Mouse (Mus musculus) midbrain, embryonic 11.5 days (tissue): ENCODE measurements around the gene Scd3. TPM values are rescaled to one million over a fixed set of nuclear protein-coding genes. Genes with fewer than 3 reads are reported as not detected.
"Not testable (repeated sequence)": the region's sequence is repeated elsewhere in the genome, so short reads cannot be mapped to it uniquely, and the experiment has no call there.

Experiments
- ATAC-seq: fragments of 200-750 bp; cut with Nextera tagmentation; 2 replicates; pipeline ENCODE4 v1.8.0; 2017; ENCODE audit warnings: moderate TSS enrichment, moderate library complexity; ENCODE audit not compliant: low FRiP score
- DNase-seq: peaks from one replicate; pipeline ENCODE4 v3.0.0; 2015; ENCODE audit warnings: low spot score; ENCODE audit errors: missing footprints
- H3K27ac ChIP-seq: fragments of 300-500 bp; sonication (generic); 2 replicates; pipeline ENCODE4 v1.5.1; 2014; ENCODE audit warnings: low read depth, low read length
- H3K27me3 ChIP-seq: fragments of 300-500 bp; sonication (generic); 2 replicates; pipeline ENCODE4 v1.6.1; 2014; ENCODE audit warnings: mild to moderate bottlenecking, low read length, moderate library complexity, mixed read lengths; ENCODE audit not compliant: control insufficient read depth, insufficient read depth
- H3K36me3 ChIP-seq: fragments of 300-500 bp; sonication (generic); 2 replicates; pipeline ENCODE4 v1.6.1; 2014; ENCODE audit warnings: mild to moderate bottlenecking, low read length, moderate library complexity, mixed read lengths; ENCODE audit not compliant: control insufficient read depth, insufficient read depth
- H3K4me1 ChIP-seq: fragments of 300-500 bp; sonication (generic); 2 replicates; pipeline ENCODE4 v1.6.1; 2014; ENCODE audit warnings: low read length; ENCODE audit not compliant: control insufficient read depth, insufficient read depth
- H3K4me2 ChIP-seq: fragments of 300-500 bp; sonication (generic); 2 replicates; pipeline ENCODE4 v1.6.1; 2014; ENCODE audit warnings: mild to moderate bottlenecking, moderate library complexity
- H3K4me3 ChIP-seq: fragments of 300-500 bp; sonication (generic); 2 replicates; pipeline ENCODE4 v1.5.1; 2014; ENCODE audit warnings: low read depth, low read length
- H3K9ac ChIP-seq: fragments of 300-500 bp; sonication (generic); 2 replicates; pipeline ENCODE4 v1.6.1; 2014; ENCODE audit warnings: low read length
- H3K9me3 ChIP-seq: fragments of 300-500 bp; sonication (generic); 2 replicates; pipeline ENCODE4 v1.6.1; 2016; ENCODE audit warnings: low read length; ENCODE audit not compliant: control insufficient read depth
- WGBS: fragments of 180-500 bp; shearing (Covaris S2); extraction: QIAGEN DNeasy Blood & Tissue Kit; methylation state at CpG from one replicate; pipeline ENCODE4 v1.1.7; 2014; 5-methylcytosine and 5-hydroxymethylcytosine counted together
- polyA plus RNA-seq: library from polyadenylated mRNA; unstranded; fragments of >200 nt; fragmentation: Nextera tagmentation; extraction: Ambion mirVana; gene quantifications from 2 replicates; pipeline ENCODE4 v1.2.1, GENCODE M21; 2014

Gene Scd3
- polyA plus RNA-seq, 1 experiment from 2014 or later = 0.22 TPM

DNA sequence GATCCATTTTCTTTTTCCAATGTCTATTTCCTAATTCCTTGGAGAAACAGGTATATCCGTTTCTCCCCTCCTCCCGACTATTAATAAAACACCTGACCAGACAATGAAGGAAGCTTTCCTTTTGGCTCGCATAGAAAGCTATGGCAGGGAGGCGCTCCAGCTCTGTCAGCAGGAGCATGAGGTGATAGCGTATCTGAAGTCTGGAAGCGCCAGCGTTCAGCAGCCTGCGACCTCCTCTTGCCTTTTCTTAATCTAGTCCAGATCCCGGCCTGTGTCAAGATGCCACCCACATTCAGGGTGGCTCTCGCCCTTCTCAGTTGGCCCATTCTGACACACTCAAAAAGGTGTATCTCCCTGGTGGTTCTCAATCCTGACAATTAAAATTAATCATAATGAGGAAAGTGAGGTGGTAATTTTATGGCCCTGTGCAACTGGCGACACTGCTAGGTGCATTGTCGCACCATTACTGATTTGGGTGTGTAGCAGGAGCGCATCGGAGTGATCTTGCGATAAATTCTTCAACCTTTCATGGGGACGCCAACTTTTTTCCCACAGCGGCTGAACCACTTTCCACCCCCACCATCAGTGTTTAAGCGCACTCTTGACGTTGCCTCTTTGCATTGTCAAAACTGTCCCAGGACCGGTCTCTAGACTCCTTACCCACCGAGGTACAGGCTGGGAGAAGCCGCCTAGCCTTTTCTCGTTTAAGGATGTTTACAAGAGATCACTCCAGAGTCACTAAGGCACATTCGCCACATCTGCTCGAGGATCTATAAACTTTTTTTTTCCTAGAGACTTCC, 44.4 kb downstream of the Scd3 start:
- DNase-seq (peak; percentile 90), ATAC-seq (no peak; the same call in 1 of the 2 replicates)
- Histone ChIP-seq H3K27ac (peak overlapping the region; percentile 87), H3K4me3 (peak overlapping the region; percentile 42), H3K36me3 (no peaks in the 10 kb centered on the region), H3K9ac (peak overlapping the region; percentile 73), H3K4me1 (peaks cover 18% of the 10 kb centered on the region), H3K27me3 (no peaks in the 10 kb centered on the region), H3K9me3 (no peaks in the 10 kb centered on the region), H3K4me2 (peak overlapping the region; percentile 78)
- 3% methylated on average over 25 of the region's 25 CpGs for WGBS

DNA sequence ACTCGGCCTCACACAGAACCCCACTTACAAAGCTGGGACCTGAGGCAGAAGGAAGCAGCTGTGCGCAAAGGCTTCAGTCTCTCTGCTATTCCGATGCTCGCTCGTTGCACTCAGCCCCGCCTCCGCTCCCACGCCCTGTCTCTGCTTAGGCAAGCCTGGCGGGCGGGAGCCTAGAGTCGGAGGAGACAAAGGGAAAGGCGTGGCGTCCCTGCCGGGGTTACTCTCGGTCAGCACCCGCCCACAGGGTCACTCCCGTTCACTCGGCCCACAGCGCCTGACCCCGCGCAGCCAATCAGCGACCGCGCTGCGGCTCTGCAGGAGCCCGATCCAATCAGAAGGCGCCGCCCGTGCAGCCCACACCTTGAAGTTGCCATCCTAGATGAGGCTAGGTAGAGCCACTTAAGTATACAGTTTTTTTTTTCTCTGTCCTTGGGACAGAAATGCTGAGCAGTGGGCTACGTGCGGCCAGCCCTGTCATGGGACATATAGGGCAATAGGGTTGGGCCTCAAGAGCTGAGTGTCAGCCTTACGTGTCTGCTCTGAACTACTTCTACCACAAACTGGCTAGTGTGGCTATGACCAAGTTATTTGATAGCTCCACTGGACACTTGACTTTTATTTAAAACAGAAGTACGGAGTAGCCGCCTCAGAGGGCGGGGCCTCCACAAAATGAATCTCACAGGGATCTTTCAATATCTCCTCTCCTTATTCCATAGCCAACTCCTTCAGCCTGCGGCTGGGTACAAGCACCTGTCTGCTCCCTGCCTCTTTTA, 45.2 kb downstream of the Scd3 start:
- H3K9me3 ChIP-seq = no peaks in the 10 kb centered on the region
- no peaks in the 10 kb centered on the region for H3K36me3 ChIP-seq
- H3K4me3 ChIP-seq = peak overlapping the region; percentile 42
- peak overlapping the region; percentile 87 for H3K27ac ChIP-seq
- H3K27me3 ChIP-seq = no peaks in the 10 kb centered on the region
- peak overlapping the region; percentile 78 for H3K4me2 ChIP-seq
- peaks cover 18% of the 10 kb centered on the region for H3K4me1 ChIP-seq
- ATAC-seq (peak; percentile 99), DNase-seq (peak; percentile 99)
- 4% methylated on average over 36 of the region's 36 CpGs for WGBS
- peak overlapping the region; percentile 73 for H3K9ac ChIP-seq

DNA sequence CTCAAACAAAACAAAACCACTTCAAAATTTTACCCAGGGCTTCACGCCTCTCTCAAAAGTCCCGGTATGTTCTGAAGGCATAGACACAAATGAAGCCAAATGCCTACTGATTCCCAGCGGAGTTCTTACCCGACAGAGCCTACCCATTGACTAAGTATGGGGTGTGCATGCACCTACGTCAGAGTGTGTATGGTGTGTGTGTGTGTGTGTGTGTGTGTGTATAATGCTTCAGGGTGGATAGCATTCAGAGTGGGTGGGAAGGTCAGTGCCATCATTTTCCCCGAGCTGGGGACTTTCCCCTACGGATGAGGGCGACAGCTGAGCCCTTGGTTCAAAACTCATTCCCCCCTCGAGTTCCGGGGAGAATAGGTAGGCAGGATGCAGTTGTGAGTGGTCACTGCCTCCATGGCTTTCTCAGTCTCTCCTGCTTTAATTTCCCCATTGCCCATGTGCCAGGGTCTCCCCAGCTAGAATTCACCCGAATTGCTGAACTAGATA, 45.8 kb downstream of the Scd3 start:
- 80% methylated on average over 11 of the region's 11 CpGs for WGBS

DNA sequence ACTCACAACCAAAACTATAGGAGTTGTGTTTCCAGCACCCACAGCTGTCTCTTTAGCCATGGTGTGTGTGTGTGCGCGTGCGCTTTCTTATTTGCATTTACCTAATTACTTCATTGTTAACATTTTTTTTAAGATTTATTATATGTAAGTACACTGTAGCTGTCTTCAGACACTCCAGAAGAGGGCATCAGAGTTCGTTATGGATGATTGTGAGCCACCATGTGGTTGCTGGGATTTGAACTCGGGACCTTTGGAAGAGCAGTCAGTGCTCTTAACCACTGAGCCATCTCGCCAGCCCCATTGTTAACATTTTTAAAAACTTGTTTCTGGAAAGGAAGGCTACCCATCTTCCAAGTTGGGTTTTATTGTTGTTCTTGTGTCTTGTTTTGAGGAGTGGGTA, 48.1 kb downstream of the Scd3 start:
- H3K4me3 ChIP-seq, H3K9ac ChIP-seq, H3K27me3 ChIP-seq, H3K36me3 ChIP-seq, H3K27ac ChIP-seq, ATAC-seq, H3K4me2 ChIP-seq, H3K9me3 ChIP-seq, DNase-seq: not testable (repeated sequence)
- WGBS = 93% methylated on average over 6 of the region's 6 CpGs
- peaks cover 16% of the 10 kb centered on the region for H3K4me1 ChIP-seq

More for the DNA sequence above, 45.8 kb downstream of the Scd3 start:
- Histone ChIP-seq H3K27ac (peak overlapping the region; percentile 40), H3K4me3 (no peak overlapping the region), H3K9ac (0 out of 2 replicates have a peak overlapping the region, but pooled peaks have one; percentile 35), H3K4me2 (peak overlapping the region; percentile 78), H3K36me3 (no peaks in the 10 kb centered on the region), H3K27me3 (no peaks in the 10 kb centered on the region), H3K4me1 (peaks cover 18% of the 10 kb centered on the region), H3K9me3 (no peaks in the 10 kb centered on the region)
- ATAC-seq = no peak
- peak; percentile 85 for DNase-seq

DNA sequence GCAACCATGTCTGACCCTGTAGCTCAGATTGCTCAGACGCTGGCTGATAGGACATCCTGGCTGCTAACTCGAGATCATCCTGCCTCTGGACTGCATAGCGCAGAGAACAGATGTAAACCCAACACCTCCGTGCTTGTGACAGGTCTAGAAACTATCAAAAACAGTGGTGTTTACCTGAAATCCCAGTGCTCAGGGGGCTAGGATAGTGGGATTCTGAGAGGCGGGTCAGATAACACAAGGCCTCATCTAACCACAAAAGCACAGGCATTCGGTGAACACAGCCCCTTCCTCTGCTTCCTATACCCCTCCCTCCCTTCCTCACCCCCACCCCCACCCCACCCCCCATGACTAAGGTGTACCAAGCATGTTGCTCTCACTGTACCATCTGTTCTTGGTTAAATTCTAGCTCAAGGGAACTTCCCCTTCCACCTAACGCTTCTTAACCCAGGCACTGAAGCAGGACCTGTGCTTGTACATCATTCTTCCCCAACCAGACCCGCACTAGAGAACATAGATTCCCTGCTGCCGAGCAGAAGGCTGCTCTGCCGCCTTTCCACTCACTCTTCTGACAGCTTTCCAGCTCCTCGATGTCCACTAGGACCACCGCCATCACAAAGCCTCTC, 49.0 kb downstream of the Scd3 start:
- H3K9ac ChIP-seq = no peak overlapping the region
- no peak overlapping the region for H3K4me3 ChIP-seq
- WGBS = 72% methylated on average over 12 of the region's 12 CpGs
- DNase-seq (no peak), ATAC-seq (no peak)
- no peaks in the 10 kb centered on the region for H3K9me3 ChIP-seq
- no peaks in the 10 kb centered on the region for H3K27me3 ChIP-seq
- no peak overlapping the region for H3K27ac ChIP-seq
- peaks cover 11% of the 10 kb centered on the region for H3K4me1 ChIP-seq
- H3K36me3 ChIP-seq = no peaks in the 10 kb centered on the region
- no peak overlapping the region for H3K4me2 ChIP-seq

DNA sequence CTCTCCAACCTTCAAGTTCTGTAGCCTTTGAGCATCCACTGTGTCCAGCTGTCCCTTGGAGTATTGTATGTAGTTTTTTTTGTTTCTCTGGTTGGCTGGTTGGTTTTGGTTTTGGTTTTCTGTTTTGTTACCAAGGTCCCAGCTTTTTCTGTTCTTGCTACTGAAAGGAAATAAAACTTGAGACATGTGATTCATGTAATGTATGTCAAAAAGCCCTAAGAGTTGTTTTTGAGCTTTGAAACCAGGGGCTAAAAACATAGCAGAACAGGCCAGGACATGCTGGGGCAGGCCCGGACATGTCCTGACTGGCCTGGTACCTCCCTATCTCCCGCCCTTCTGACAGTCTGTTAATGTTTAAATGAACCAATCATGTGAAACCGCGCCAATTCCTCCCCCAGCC, 51.0 kb downstream of the Scd3 start:
- H3K4me1 ChIP-seq, H3K4me3 ChIP-seq, H3K27ac ChIP-seq, ATAC-seq, H3K9ac ChIP-seq, H3K9me3 ChIP-seq, H3K27me3 ChIP-seq, DNase-seq, H3K36me3 ChIP-seq, H3K4me2 ChIP-seq: not testable (repeated sequence)
- WGBS = 94% methylated on average over 4 of the region's 4 CpGs

DNA sequence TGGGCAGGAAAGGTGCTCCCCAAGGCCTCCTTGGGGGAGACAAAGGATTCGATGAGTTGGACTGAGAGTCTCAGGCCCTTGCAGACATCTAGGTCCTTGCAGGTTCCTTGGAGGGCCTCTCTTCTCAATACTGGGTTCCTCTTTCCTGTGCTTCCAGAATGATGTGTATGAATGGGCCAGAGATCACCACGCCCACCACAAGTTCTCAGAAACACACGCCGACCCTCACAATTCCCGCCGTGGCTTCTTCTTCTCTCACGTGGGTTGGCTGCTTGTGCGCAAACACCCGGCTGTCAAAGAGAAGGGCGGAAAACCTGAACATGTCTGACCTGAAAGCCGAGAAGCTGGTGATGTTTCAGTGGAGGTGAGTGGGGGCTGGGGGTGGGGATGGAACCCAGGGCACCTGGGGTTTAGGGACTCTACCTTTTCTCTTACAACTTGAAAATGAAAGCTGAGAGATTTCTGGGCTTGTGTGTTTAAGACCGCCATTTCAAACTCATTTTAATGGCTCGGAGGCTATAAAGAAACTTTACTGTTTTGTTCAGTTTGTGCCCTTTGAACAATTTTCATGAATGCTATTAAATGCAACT, 54.4 kb downstream of the Scd3 start:
- no peak overlapping the region for H3K27ac ChIP-seq
- no peak overlapping the region for H3K9ac ChIP-seq
- H3K36me3 ChIP-seq = no peaks in the 10 kb centered on the region
- 90% methylated on average over 8 of the region's 13 CpGs for WGBS
- no peak overlapping the region for H3K4me3 ChIP-seq
- H3K4me2 ChIP-seq = no peak overlapping the region
- no peaks in the 10 kb centered on the region for H3K9me3 ChIP-seq
- DNase-seq (no peak), ATAC-seq (no peak)
- no peaks in the 10 kb centered on the region for H3K27me3 ChIP-seq
- no peaks in the 10 kb centered on the region for H3K4me1 ChIP-seq

DNA sequence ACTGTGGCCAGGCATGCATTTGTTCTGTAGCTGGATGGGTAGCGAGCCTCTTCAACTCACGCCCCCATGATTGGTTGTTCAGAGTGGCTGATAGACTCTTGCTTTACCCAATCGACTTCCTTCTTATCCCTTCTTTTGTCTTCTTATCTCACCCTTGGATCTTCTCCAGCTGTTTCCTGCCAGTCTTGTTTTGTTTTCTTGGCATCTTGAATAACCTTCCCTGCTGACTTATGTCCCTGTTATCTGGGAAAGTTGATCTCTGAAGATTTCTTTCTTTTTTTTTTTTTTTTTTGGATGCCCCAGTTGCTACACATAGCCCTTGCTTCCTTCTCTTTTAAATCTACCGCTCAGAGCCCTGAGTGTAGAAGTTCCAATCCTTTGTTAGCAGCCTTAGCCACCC, 56.4 kb downstream of the Scd3 start:
- no peaks in the 10 kb centered on the region for H3K36me3 ChIP-seq
- no peak overlapping the region for H3K4me2 ChIP-seq
- H3K27ac ChIP-seq = no peak overlapping the region
- peak; percentile 37 for DNase-seq
- no peak overlapping the region for H3K4me3 ChIP-seq
- no peak for ATAC-seq
- 78% methylated on average over 4 of the region's 4 CpGs for WGBS
- no peaks in the 10 kb centered on the region for H3K27me3 ChIP-seq
- H3K9me3 ChIP-seq = no peaks in the 10 kb centered on the region
- no peak overlapping the region for H3K9ac ChIP-seq
- H3K4me1 ChIP-seq = no peaks in the 10 kb centered on the region
